Comparison of ENCODE assay signal across 7 mouse cellular contexts in genomic region chr15:32432927-32433832, GRCm38 (mm10).
DNase-seq lines count a peak whose midpoint lies in the region; ATAC-seq lines count a peak whose summit lies in the region.

No protein-coding gene starts in this region.

- H3K36me3 ChIP-seq in embryonic facial prominence, embryonic 10.5 days (replicated peaks): no peaks in the 10 kb centered on the region
- no peaks in the 10 kb centered on the region for H3K36me3 ChIP-seq in limb, embryonic 13.5 days

- WGBS in embryonic facial prominence, embryonic 10.5 days: 48% methylated on average over 13 of the region's 13 CpGs
- 34% methylated on average over 13 of the region's 13 CpGs for WGBS in limb, embryonic 13.5 days

- peak overlapping the region; percentile 46 for H3K4me2 ChIP-seq in limb, embryonic 13.5 days (replicated peaks)

- peak; percentile 89 for ATAC-seq in limb, embryonic 13.5 days (ENCODE audit: low FRiP score, low read depth)

- H3K4me1 ChIP-seq in embryonic facial prominence, embryonic 10.5 days: peaks cover 31% of the 10 kb centered on the region
- peaks cover 31% of the 10 kb centered on the region for H3K4me1 ChIP-seq in limb, embryonic 13.5 days

- DNase-seq in layer of hippocampus, adult 11-12 months (ENCODE audit: low spot score): peak; percentile 14
- no peak for DNase-seq in layer of hippocampus, adult 9-10 months (ENCODE audit: low spot score)
- peak; percentile 38 for DNase-seq in embryonic facial prominence, embryonic 10.5 days (ENCODE audit: low spot score)
- DNase-seq in frontal cortex, postnatal 14 days (ENCODE audit: low spot score in 2 of 2): peak; percentile 10 to 14
- no peak for DNase-seq in c-Kit-positive CD71-positive TER-119-positive erythroid progenitor cells, embryonic 14.5 days (ENCODE audit: low spot score)
- no peak for DNase-seq in cerebellum, postnatal 36 days

- no peaks in the 10 kb centered on the region for H3K9me3 ChIP-seq in embryonic facial prominence, embryonic 10.5 days
- H3K9me3 ChIP-seq in limb, embryonic 13.5 days: no peaks in the 10 kb centered on the region

- H3K9ac ChIP-seq in limb, embryonic 13.5 days: no peak overlapping the region

- no peaks in the 10 kb centered on the region for H3K27me3 ChIP-seq in embryonic facial prominence, embryonic 10.5 days (replicated peaks; ENCODE audit: low read depth, poor library complexity, severe bottlenecking)
- H3K27me3 ChIP-seq in limb, embryonic 13.5 days: no peaks in the 10 kb centered on the region

- H3K27ac ChIP-seq in embryonic facial prominence, embryonic 10.5 days (replicated peaks): peak overlapping the region; percentile 81
- peak overlapping the region; percentile 62 for H3K27ac ChIP-seq in limb, embryonic 13.5 days

- peak overlapping the region; percentile 31; the same call in 1 of the 2 replicates for H3K4me3 ChIP-seq in embryonic facial prominence, embryonic 10.5 days
- H3K4me3 ChIP-seq in limb, embryonic 13.5 days: no peak overlapping the region

Comparison
In these comparisons a context has a peak if more than half of its experiments do, and no peak if none do; other contexts are left out.
1. DNase-seq: peak in layer of hippocampus, adult 11-12 months (single experiment), embryonic facial prominence, embryonic 10.5 days (single experiment) and frontal cortex, postnatal 14 days (2 of 2); none in layer of hippocampus, adult 9-10 months (single experiment), c-Kit-positive CD71-positive TER-119-positive erythroid progenitor cells, embryonic 14.5 days (single experiment) and cerebellum, postnatal 36 days (0 of 2).